Mouse (Mus musculus): ENCODE measurements at regions not wholly inside any gene's neighbourhood (a gene's known extent, or its start where the extent isn't known, plus 50 kb on each side); places are given as distances from the start of the nearest gene placed in this dataset.

DNA sequence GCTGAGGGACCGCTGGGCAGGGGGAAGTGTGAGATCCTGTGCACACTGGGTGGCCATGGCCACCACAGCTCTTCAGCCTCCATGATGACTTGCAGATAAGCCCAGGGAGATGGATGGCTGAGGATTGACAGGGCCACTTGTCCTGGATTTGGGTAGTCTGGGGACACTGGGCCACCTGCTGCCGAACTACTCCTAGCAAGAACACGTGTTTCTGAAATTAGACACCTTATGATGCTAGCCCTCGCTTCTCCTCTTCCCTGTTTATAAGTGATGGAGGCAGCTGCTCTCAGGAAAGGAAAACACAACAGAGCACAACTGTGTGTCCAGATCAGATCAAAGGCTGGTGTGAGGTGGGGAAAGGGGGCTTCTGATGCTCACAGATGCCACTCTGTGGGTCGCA is 64.9 kb upstream of the Tpm1 start:
- Histone ChIP-seq H3K27me3 (no peaks in the 10 kb centered on the region), H3K4me2 (no peak overlapping the region), H3K9me3 (replicated peaks) (no peaks in the 10 kb centered on the region), H3K27ac (no peak overlapping the region), H3K9ac (no peak overlapping the region), H3K36me3 (no peaks in the 10 kb centered on the region), H3K4me3 (replicated peaks) (no peak overlapping the region), H3K4me1 (replicated peaks) (peaks cover 9% of the 10 kb centered on the region; the same call in 1 of the 2 replicates)
- no peak for DNase-seq
- no peak for ATAC-seq (ENCODE audit: low read depth)
- 68% methylated on average over 5 of the region's 5 CpGs for WGBS (ENCODE audit: insufficient replicate concordance)

DNA sequence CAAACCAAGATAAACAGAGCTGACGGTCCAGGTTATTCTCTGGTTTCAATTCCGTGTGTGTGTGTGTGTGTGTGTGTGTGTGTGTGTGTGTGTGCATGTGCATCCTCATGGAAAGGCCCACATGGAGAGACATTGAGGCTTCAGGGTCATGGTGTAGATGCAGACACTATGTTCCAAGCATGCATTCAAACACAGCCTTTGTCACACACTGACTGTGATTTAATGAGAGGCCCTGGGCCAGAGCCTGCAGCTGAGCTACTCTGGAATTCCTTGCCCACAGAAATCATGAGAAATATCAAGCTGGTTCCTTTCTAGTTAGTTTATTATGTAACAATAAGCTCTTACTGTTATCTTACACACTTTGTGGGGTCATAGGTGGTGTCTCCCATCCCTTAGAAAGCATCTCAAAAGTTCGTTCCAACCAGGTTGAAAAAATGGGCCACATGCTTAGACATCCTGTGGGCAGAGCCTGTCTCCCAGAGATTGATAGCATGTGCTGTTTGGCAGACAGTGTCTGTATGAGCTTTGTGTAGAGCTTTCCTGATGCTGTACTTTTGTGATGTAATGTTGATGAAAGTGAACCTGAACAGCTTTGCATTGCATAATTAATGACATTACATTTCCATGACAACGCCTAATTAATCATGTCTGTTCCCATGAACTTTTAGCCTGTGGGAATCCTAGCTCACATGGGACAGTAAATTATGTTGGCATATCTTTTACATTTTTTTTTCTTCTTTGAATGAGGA is 62.8 kb upstream of the Tpm1 start:
- Histone ChIP-seq H3K4me2 (no peak overlapping the region), H3K4me3 (replicated peaks) (no peak overlapping the region), H3K27me3 (no peaks in the 10 kb centered on the region), H3K27ac (no peak overlapping the region), H3K9me3 (replicated peaks) (no peaks in the 10 kb centered on the region), H3K9ac (no peak overlapping the region), H3K36me3 (no peaks in the 10 kb centered on the region), H3K4me1 (replicated peaks) (no peaks in the 10 kb centered on the region)
- DNase-seq (no peak), ATAC-seq (ENCODE audit: low read depth) (no peak)
- 62% methylated on average over 4 of the region's 4 CpGs for WGBS (ENCODE audit: insufficient replicate concordance)

DNA sequence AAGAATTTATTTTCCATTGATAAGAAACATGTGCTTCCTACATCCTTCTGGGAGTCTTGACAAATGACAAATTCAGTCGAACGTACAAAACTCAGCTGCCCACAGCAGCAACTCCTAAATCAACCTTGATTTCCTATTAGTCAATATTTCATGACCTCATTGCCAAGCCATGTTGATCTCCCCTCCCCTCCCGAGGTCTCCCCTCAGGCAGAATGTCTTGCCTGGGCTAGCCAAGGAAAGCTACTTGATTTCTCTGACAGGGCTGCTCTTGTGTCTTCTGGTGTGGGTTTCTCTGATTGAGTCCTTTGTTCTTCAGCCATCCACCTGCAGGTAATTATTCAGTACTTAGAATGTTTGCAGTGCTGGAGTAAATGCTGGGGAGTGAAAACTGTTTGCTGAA is 58.7 kb upstream of the Tpm1 start:
- Histone ChIP-seq H3K4me1 (replicated peaks) (no peaks in the 10 kb centered on the region; the same call in 1 of the 2 replicates), H3K36me3 (no peaks in the 10 kb centered on the region), H3K27me3 (no peaks in the 10 kb centered on the region), H3K4me3 (replicated peaks) (no peak overlapping the region), H3K9ac (no peak overlapping the region), H3K9me3 (replicated peaks) (no peaks in the 10 kb centered on the region), H3K4me2 (no peak overlapping the region), H3K27ac (no peak overlapping the region)
- no peak for ATAC-seq (ENCODE audit: low read depth)
- 29% methylated on average over 3 of the region's 3 CpGs for WGBS (ENCODE audit: insufficient replicate concordance)
- DNase-seq = no peak

DNA sequence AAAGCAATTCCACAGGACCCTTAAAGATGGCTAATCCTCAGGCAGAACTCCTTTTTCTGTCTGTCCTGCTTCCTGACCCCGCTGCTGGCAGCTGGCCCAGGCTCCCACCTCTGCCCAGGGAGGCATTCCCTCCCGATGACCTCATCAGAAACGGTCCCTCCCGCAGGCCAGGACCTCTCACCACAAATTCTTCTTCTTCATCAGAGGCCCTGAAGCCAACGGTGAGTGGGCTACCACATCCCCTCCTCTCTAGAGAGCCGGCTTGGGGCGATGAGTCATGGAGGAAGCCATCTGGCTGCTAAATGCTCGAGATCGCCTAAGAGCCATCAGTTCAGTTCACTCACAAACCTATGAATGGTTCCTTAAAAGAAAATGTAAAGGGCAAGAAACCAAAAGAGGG is 56.7 kb upstream of the Tpm1 start:
- Histone ChIP-seq H3K27me3 (no peaks in the 10 kb centered on the region), H3K4me3 (replicated peaks) (no peak overlapping the region), H3K9me3 (replicated peaks) (no peaks in the 10 kb centered on the region), H3K4me1 (replicated peaks) (no peaks in the 10 kb centered on the region; the same call in 1 of the 2 replicates), H3K9ac (no peak overlapping the region), H3K27ac (no peak overlapping the region), H3K36me3 (no peaks in the 10 kb centered on the region), H3K4me2 (no peak overlapping the region)
- ATAC-seq (ENCODE audit: low read depth) = no peak
- no peak for DNase-seq
- 13% methylated on average over 9 of the region's 9 CpGs for WGBS (ENCODE audit: insufficient replicate concordance)

DNA sequence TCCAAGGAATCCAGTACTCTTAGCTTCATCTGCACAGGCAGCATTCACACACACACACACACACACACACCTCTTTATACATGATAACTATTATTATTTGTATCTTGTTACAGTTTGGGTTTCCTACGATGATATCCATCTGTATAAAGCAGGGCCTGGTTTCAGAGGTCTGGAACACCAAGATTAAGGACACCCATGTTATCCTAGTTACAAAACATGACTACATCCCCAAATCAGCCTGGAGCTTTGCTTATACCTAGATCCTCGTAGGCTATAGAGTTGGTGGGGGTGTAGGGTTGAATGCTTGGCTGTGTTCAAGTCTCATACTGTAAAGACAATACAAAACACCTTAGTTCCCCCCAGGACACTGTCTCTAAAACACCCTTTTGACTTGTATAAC is 56.0 kb upstream of the Tpm1 start:
- Histone ChIP-seq H3K27ac (no peak overlapping the region), H3K9ac (no peak overlapping the region), H3K4me1 (replicated peaks) (no peaks in the 10 kb centered on the region; the same call in 1 of the 2 replicates), H3K36me3 (no peaks in the 10 kb centered on the region), H3K27me3 (no peaks in the 10 kb centered on the region), H3K4me3 (replicated peaks) (no peak overlapping the region), H3K9me3 (replicated peaks) (no peaks in the 10 kb centered on the region), H3K4me2 (no peak overlapping the region)
- no peak for ATAC-seq (ENCODE audit: low read depth)
- 48% methylated on average over 2 of the region's 2 CpGs for WGBS (ENCODE audit: insufficient replicate concordance)
- no peak for DNase-seq

DNA sequence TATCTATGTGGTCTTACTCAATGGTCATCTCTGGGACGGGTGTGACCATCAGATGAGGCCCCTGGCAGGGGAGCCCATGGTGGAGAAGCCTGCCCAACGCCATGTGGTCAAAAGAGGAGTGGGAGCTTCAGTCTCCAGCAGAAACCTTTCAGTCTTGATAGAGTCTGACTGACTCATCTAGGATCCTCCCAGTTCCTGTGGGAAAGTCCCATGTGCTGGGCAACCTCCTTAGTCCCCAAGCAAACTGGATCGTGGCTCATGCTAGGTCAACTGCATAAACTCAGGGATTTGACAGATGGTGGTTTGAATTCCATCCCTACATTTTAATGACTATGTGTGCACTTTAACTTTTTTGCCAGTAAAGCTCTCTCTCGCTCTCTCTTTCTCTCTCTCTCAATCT is 55.4 kb upstream of the Tpm1 start:
- DNase-seq (no peak), ATAC-seq (ENCODE audit: low read depth) (no peak)
- WGBS (ENCODE audit: insufficient replicate concordance) = 52% methylated on average over 4 of the region's 4 CpGs
- no peaks in the 10 kb centered on the region for H3K27me3 ChIP-seq
- H3K9ac ChIP-seq = no peak overlapping the region
- H3K4me3 ChIP-seq (replicated peaks) = no peak overlapping the region
- H3K4me1 ChIP-seq (replicated peaks) = no peaks in the 10 kb centered on the region; the same call in 1 of the 2 replicates
- no peaks in the 10 kb centered on the region for H3K36me3 ChIP-seq
- H3K4me2 ChIP-seq = no peak overlapping the region
- H3K27ac ChIP-seq = no peak overlapping the region
- no peaks in the 10 kb centered on the region for H3K9me3 ChIP-seq (replicated peaks)

DNA sequence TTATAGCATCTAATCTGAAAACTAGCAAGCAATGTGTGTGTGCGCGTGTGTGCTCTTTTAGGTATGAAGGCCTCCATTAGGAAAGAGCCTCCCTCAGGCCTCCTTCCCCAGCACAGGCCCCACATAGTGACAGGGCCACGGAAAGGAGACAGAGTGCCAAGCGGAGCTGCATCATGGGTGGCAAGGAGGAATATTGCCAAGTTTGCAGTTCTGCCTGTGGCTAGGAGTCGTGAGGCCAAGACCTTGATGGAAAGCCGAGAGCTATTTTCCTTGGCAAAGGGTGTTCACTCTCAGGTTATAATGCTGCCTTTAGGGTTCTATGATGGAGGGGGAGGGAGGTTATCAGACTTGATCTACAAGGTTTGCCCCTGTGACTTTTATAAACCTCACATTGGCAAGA is 53.4 kb upstream of the Tpm1 start:
- Histone ChIP-seq H3K4me2 (no peak overlapping the region), H3K9me3 (replicated peaks) (no peaks in the 10 kb centered on the region), H3K4me1 (replicated peaks) (no peaks in the 10 kb centered on the region; the same call in 1 of the 2 replicates), H3K4me3 (replicated peaks) (no peak overlapping the region), H3K9ac (no peak overlapping the region), H3K36me3 (no peaks in the 10 kb centered on the region), H3K27me3 (no peaks in the 10 kb centered on the region), H3K27ac (no peak overlapping the region)
- no peak for ATAC-seq (ENCODE audit: low read depth)
- DNase-seq = no peak
- 73% methylated on average over 6 of the region's 6 CpGs for WGBS (ENCODE audit: insufficient replicate concordance)

DNA sequence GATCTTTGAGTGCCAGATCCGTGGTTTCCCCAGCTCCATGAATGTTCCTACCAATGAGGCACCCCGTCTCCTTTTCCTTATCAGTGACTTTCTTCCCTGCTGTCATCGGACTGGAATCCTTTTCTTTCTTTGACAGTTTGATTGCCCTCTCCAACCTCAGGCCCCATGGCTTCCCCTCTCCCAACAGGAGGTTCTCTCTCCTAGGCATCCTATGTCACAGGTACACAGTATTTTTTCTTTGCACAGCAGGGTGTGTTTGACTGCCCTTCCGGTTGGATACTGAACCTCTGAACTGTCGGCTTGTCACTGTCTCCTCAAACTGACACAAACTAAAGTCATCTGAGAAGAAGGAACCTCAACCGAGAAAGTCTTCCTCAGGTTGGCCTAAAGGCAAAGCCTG is 50.3 kb upstream of the Tpm1 start:
- H3K9ac ChIP-seq = no peak overlapping the region
- 32% methylated on average over 6 of the region's 6 CpGs for WGBS (ENCODE audit: insufficient replicate concordance)
- H3K27ac ChIP-seq = no peak overlapping the region
- no peak overlapping the region for H3K4me3 ChIP-seq (replicated peaks)
- DNase-seq = no peak
- H3K9me3 ChIP-seq (replicated peaks) = no peaks in the 10 kb centered on the region
- no peaks in the 10 kb centered on the region for H3K27me3 ChIP-seq
- no peaks in the 10 kb centered on the region for H3K4me1 ChIP-seq (replicated peaks)
- no peak overlapping the region for H3K4me2 ChIP-seq
- H3K36me3 ChIP-seq = no peaks in the 10 kb centered on the region
- no peak for ATAC-seq (ENCODE audit: low read depth)

Data from liver, embryonic 13.5 days (tissue).